Mouse (Mus musculus) MEL (cell line): ENCODE data around the gene 1700020N01Rik.

Source experiments
- CHD2 ChIP-seq: IDR thresholded peaks from 2 replicates; pipeline ENCODE4 v1.6.1; 2011; ENCODE audit warnings: low read length, improper control_type of control experiment
- CTCF ChIP-seq, 3 experiments: IDR thresholded peaks in 2 of 3; conservative IDR thresholded peaks in 1 of 3; 2 replicates each; pipeline ENCODE4 v1.5.1; 2011 to 2012; ENCODE audit warnings: low read length in 3 of 3, low read depth in 2 of 3, mild to moderate bottlenecking in 2 of 3, improper control_type of control experiment in 1 of 3, inconsistent platforms in 1 of 3, mixed read lengths in 1 of 3, moderate library complexity in 1 of 3; ENCODE audit not compliant: control insufficient read depth in 1 of 3, insufficient read depth in 1 of 3, poor library complexity in 1 of 3, severe bottlenecking in 1 of 3
- E2F4 ChIP-seq: IDR thresholded peaks from 2 replicates; pipeline ENCODE4 v1.6.1; 2011; ENCODE audit warnings: low read depth, low read length, improper control_type of control experiment, borderline replicate concordance
- ELF1 ChIP-seq: IDR thresholded peaks from 2 replicates; pipeline ENCODE4 v1.6.1; 2014; ENCODE audit warnings: low read depth, mild to moderate bottlenecking, inconsistent platforms, low read length, improper control_type of control experiment, moderate library complexity
- EP300 ChIP-seq, 2 experiments: IDR thresholded peaks; 2 replicates each; pipeline ENCODE4 v1.6.1; 2011; ENCODE audit warnings: improper control_type of control experiment in 2 of 2, low read length in 2 of 2, low read depth in 1 of 2, mild to moderate bottlenecking in 1 of 2
- GABPA ChIP-seq: IDR thresholded peaks from 2 replicates; pipeline ENCODE4 v1.6.1; 2012; ENCODE audit warnings: low read depth, mild to moderate bottlenecking, inconsistent platforms, low read length, improper control_type of control experiment, moderate library complexity
- KAT2A ChIP-seq: conservative IDR thresholded peaks from 2 replicates; pipeline ENCODE4 v1.6.1; 2012; ENCODE audit warnings: low read depth, low read length, improper control_type of control experiment, inconsistent platforms
- POLR2A ChIP-seq, 2 experiments: IDR thresholded peaks; 2 replicates each; pipeline ENCODE4 v1.6.1; 2011 to 2012; ENCODE audit warnings: low read length in 2 of 2, mild to moderate bottlenecking in 2 of 2, control low read depth in 1 of 2, improper control_type of control experiment in 1 of 2, low read depth in 1 of 2, moderate library complexity in 1 of 2; ENCODE audit not compliant: control insufficient read depth in 1 of 2, insufficient read depth in 1 of 2, poor library complexity in 1 of 2
- POLR2AphosphoS2 ChIP-seq: IDR thresholded peaks from 2 replicates; pipeline ENCODE4 v1.6.1; 2011; ENCODE audit warnings: low read length, improper control_type of control experiment
- USF1 ChIP-seq: IDR thresholded peaks from 2 replicates; pipeline ENCODE4 v1.6.1; 2014; ENCODE audit warnings: low read depth, mild to moderate bottlenecking, inconsistent platforms, low read length, improper control_type of control experiment, moderate library complexity
- ZC3H11A ChIP-seq: IDR thresholded peaks from 2 replicates; pipeline ENCODE4 v1.6.1; 2012; ENCODE audit warnings: low read depth, mild to moderate bottlenecking, inconsistent platforms, low read length, improper control_type of control experiment
- ZNF384 ChIP-seq: IDR thresholded peaks from 2 replicates; pipeline ENCODE4 v1.6.1; 2012; ENCODE audit warnings: low read depth, mild to moderate bottlenecking, inconsistent platforms, low read length, improper control_type of control experiment

DNA sequence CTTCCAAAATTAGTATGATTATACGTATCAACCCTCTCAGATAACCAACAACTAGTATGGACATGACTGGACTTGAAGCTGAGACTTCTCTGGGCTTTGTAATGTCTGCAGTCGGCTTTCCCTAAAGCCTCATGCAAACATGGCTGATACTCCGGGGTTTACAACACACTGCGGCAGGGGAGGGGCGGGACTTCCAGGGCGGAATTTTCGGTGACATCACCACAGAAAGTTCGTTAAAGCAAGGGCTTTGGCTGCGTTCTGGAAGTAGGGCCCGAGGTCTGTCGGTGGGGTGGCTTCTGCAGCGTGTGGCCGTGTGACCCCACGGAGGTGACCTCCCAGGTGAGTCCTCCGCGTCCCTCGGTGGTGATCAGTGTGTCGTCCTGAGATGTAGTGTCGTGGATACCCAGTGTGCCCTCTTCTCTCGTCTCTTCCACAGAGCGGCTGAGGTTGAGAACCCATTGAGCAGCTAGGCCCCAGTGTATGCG is at the start of gene 1700020N01Rik:
- TF ChIP-seq ZC3H11A: no peak
- TF ChIP-seq POLR2A (IDR thresholded peaks at IDR 0.05; ENCODE audit: control insufficient read depth in 1 of 2, insufficient read depth in 1 of 2, low read depth in 1 of 2, low read length in 2 of 2, poor library complexity in 1 of 2): no peak
- TF ChIP-seq CTCF (IDR thresholded peaks at IDR 0.05 in 2 of 3, conservative IDR thresholded peaks at IDR 0.05 in 1 of 3; ENCODE audit: control insufficient read depth in 1 of 3, insufficient read depth in 1 of 3, low read depth in 2 of 3, low read length in 3 of 3, poor library complexity in 1 of 3, severe bottlenecking in 1 of 3): no peak
- TF ChIP-seq E2F4: no peak
- TF ChIP-seq ELF1: no peak
- no peak for TF ChIP-seq GABPA
- no peak for TF ChIP-seq EP300 (IDR thresholded peaks at IDR 0.05; ENCODE audit: low read depth in 1 of 2, low read length in 2 of 2)
- TF ChIP-seq KAT2A: no peak
- no peak for TF ChIP-seq USF1
- TF ChIP-seq CHD2: no peak
- TF ChIP-seq ZNF384: no peak
- TF ChIP-seq POLR2AphosphoS2: no peak
